Mouse (Mus musculus): ENCODE data around the gene Zfr. TPM values are rescaled to one million over a fixed set of nuclear protein-coding genes. Genes with fewer than 3 reads are reported as not detected.
"Not testable (repeated sequence)": the region's sequence is repeated elsewhere in the genome, so short reads cannot be mapped to it uniquely, and the experiment has no call there.

Gene Zfr
- total and polyA plus RNA-seq, 3 experiments = 47.5 to 89.8 (median 84.9) TPM

DNA sequence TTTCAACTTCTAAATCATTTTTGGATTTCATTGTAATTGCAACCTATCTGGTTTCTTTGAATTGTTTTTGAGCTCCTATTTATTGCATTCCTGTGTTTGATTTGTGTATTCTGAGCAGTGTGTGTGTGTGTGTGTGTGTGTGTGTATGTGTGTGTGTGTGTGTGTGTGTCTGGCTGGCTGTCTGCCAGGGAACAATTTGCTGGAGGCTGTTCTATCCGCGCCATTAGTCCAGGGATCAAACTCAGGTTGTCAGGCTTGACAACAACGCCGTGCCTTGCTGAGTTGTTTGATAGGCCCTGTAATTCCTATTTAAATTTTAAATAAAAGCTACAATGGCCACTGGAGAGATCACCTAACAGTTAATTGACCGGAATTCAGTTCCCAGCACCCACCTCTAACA, 60.5 kb downstream of the Zfr start:
- Histone ChIP-seq H3K79me2 (replicated peaks; ENCODE audit: control insufficient read depth, extremely low read depth, insufficient read depth, poor library complexity, severe bottlenecking) (peaks cover 5% of the 10 kb centered on the region), H3K4me1 (ENCODE audit: control insufficient read depth in 1 of 2, insufficient read depth in 2 of 2) (peaks cover 0 to 5% of the 10 kb centered on the region in 2 experiments; a peak in 1 of 4 replicates), H3K36me3 (replicated peaks in 1 of 2; ENCODE audit: control insufficient read depth in 1 of 2, insufficient read depth in 1 of 2, low read length in 1 of 2) (peaks cover 49 to 83% of the 10 kb centered on the region in 2 experiments), H3K4me2 (ENCODE audit: insufficient read depth, low read depth, poor library complexity, severe bottlenecking) (no peak overlapping the region), H3K9me3 (replicated peaks; ENCODE audit: low read length) (no peaks in the 10 kb centered on the region), H3K4me3 (replicated peaks in 1 of 3; ENCODE audit: low read depth in 2 of 3, low read length in 2 of 3, poor library complexity in 1 of 3) (no peak overlapping the region), H3K27ac (ENCODE audit: insufficient read depth, low read depth) (no peak overlapping the region), H3K9ac (ENCODE audit: insufficient read depth, low read depth) (no peak overlapping the region), H3K27me3 (replicated peaks) (no peaks in the 10 kb centered on the region)
- dilution Hi-C loops (cut with MboI; ENCODE audit: extremely low pct_ligation_motif_present, extremely low pct_unique_long_range_greater_than_20kb, low sequenced_read_pairs) = loop anchor here (25.0 kb wide), 1 partner anchor 109 kb away; no protein-coding TSS in a partner anchor
- TF ChIP-seq ZKSCAN1 (IDR thresholded peaks at IDR 0.05; ENCODE audit: borderline replicate concordance, low read depth, low read length) (no peak), RCOR1 (conservative IDR thresholded peaks at IDR 0.05; ENCODE audit: low read depth, low read length) (no peak), NELFE (IDR thresholded peaks at IDR 0.05; ENCODE audit: low read depth, low read length) (no peak), MXI1 (IDR thresholded peaks at IDR 0.05; ENCODE audit: low read depth, low read length) (no peak)
- in situ Hi-C loops (cut with MboI; ENCODE audit: low pct_ligation_motif_present, low pct_unique_long_range_greater_than_20kb, low sequenced_read_pairs) = no loop called here
- no peak for DNase-seq (ENCODE audit: extremely low read depth)

DNA sequence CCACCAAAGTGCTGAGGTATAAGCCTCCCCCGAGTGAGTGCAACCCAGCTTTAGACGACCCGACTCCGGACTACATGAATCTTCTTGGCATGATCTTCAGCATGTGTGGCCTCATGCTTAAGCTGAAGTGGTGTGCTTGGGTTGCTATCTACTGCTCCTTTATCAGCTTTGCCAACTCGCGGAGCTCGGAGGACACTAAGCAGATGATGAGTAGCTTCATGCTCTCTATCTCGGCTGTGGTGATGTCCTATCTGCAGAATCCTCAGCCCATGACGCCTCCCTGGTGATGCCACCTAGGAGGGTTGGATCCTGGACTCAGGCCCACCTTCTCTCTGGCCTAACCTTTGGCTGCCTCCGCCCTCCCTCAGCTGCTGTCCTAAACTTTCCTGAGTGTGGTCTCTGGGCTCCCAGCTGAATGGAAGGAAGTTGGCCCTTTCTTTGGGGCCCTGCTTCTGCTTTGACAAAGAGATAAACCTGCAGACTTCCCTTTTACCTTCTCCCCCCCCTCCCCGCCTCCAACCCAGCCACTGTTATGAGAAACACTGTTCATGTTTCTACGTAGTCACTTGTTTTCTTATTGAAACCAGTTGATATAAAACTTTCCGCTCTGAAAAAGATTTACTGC, 63.7 kb downstream of the Zfr start:
- dilution Hi-C loops (cut with MboI; ENCODE audit: extremely low pct_ligation_motif_present, extremely low pct_unique_long_range_greater_than_20kb, low sequenced_read_pairs) = loop anchor here (25.0 kb wide), 1 partner anchor 106 kb away; no protein-coding TSS in a partner anchor
- DNase-seq (ENCODE audit: extremely low read depth); H3K27me3 ChIP-seq (replicated peaks); H3K4me1 ChIP-seq (ENCODE audit: control insufficient read depth in 1 of 2, insufficient read depth in 2 of 2); H3K4me3 ChIP-seq (replicated peaks in 1 of 3; ENCODE audit: low read depth in 2 of 3, low read length in 2 of 3, poor library complexity in 1 of 3); H3K4me2 ChIP-seq (ENCODE audit: insufficient read depth, low read depth, poor library complexity, severe bottlenecking); H3K27ac ChIP-seq (ENCODE audit: insufficient read depth, low read depth); H3K9me3 ChIP-seq (replicated peaks; ENCODE audit: low read length); H3K79me2 ChIP-seq (replicated peaks; ENCODE audit: control insufficient read depth, extremely low read depth, insufficient read depth, poor library complexity, severe bottlenecking); in situ Hi-C loops (cut with MboI; ENCODE audit: low pct_ligation_motif_present, low pct_unique_long_range_greater_than_20kb, low sequenced_read_pairs); H3K9ac ChIP-seq (ENCODE audit: insufficient read depth, low read depth): not testable (repeated sequence)
- H3K36me3 ChIP-seq (replicated peaks in 1 of 2; ENCODE audit: control insufficient read depth in 1 of 2, insufficient read depth in 1 of 2, low read length in 1 of 2) = peaks cover 39 to 82% of the 10 kb centered on the region in 2 experiments

DNA sequence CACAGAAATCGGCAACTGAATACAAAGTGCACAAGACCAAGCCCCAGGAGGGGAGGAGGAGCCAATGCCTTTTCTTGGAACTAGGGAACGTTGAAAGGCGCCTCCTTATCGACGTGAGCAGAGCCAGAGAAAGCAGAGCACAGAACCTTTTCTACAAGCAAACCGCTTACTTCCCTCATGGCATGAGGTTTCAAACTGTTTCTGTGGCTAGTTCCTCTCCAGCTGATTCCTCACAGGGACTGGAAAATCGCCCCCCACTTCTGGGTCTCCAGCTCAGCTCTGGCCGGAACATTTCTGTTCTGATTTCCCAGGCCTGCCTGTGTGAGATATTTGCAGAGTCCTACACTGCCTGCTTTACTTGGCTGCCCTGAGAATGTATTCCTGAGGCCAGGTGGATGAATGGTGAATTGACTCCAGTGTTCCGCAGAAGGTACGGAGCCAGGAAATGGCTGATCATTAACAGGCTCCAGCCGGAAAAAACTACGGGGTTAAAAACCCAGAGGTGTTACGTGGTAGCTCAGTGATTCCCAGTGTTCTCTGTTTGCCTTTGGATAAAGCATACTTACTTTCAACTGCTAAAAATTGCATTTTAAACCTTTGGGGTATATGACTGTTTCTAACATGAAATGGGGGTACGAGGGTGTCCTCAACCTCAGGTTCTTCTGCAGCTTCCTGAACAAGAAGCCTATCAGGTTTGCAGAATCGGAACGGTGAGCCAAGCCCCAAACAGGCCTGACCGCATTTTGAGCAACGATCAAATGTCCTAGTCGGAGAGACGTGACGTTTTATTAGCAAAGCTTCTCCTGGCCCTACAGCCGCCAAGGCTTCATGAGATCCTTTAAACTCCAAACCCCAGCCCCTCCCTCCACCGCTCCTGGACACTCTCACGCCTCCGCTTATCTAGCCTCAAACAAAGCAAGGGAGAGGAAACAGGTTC, 76.5 kb downstream of the Zfr start:
- dilution Hi-C loops (cut with MboI; ENCODE audit: extremely low pct_ligation_motif_present, extremely low pct_unique_long_range_greater_than_20kb, low sequenced_read_pairs) = loop anchor here (25.0 kb wide), 1 partner anchor 93 kb away; no protein-coding TSS in a partner anchor
- Histone ChIP-seq H3K4me2 (ENCODE audit: insufficient read depth, low read depth, poor library complexity, severe bottlenecking) (no peak overlapping the region), H3K27ac (ENCODE audit: insufficient read depth, low read depth) (no peak overlapping the region), H3K9me3 (replicated peaks; ENCODE audit: low read length) (no peaks in the 10 kb centered on the region), H3K79me2 (replicated peaks; ENCODE audit: control insufficient read depth, extremely low read depth, insufficient read depth, poor library complexity, severe bottlenecking) (no peaks in the 10 kb centered on the region; the same call in 1 of the 2 replicates), H3K36me3 (replicated peaks in 1 of 2; ENCODE audit: control insufficient read depth in 1 of 2, insufficient read depth in 1 of 2, low read length in 1 of 2) (peaks cover 3 to 38% of the 10 kb centered on the region in 2 experiments), H3K4me3 (replicated peaks in 1 of 3; ENCODE audit: low read depth in 2 of 3, low read length in 2 of 3, poor library complexity in 1 of 3) (no peak overlapping the region), H3K9ac (ENCODE audit: insufficient read depth, low read depth) (no peak overlapping the region), H3K4me1 (ENCODE audit: control insufficient read depth in 1 of 2, insufficient read depth in 2 of 2) (peaks cover 0 to 4% of the 10 kb centered on the region in 2 experiments; a peak in 2 of 4 replicates), H3K27me3 (replicated peaks) (no peaks in the 10 kb centered on the region)
- TF ChIP-seq JUN (IDR thresholded peaks at IDR 0.05; ENCODE audit: insufficient read depth, low read depth, low read length) = no peak
- TF ChIP-seq UBTF (IDR thresholded peaks at IDR 0.05; ENCODE audit: low read depth, low read length) = no peak
- TF ChIP-seq TCF12 (IDR thresholded peaks at IDR 0.05; ENCODE audit: low read depth, low read length) = no peak
- no peak for TF ChIP-seq PAX5 (IDR thresholded peaks at IDR 0.05; ENCODE audit: low read length)
- no peak for TF ChIP-seq E2F4 (IDR thresholded peaks at IDR 0.05; ENCODE audit: insufficient replicate concordance, low read depth, low read length)
- TF ChIP-seq MAX (IDR thresholded peaks at IDR 0.05; ENCODE audit: low read length) = no peak
- no peak for TF ChIP-seq POLR2A (IDR thresholded peaks at IDR 0.05; ENCODE audit: low read depth, low read length)
- no peak for TF ChIP-seq JUND (conservative IDR thresholded peaks at IDR 0.05; ENCODE audit: low read depth, low read length)
- in situ Hi-C loops (cut with MboI; ENCODE audit: low pct_ligation_motif_present, low pct_unique_long_range_greater_than_20kb, low sequenced_read_pairs) = loop anchor here (10.0 kb wide), 2 partner anchors 171 to 601 kb away; no protein-coding TSS in a partner anchor
- DNase-seq (ENCODE audit: extremely low read depth) = no peak
